Mouse (Mus musculus): ENCODE data around the gene Ano4. TPM values are rescaled to one million over a fixed set of nuclear protein-coding genes. Genes with fewer than 3 reads are reported as not detected.

Ano4 gene
- 8.8 TPM in 1 of 2 replicates, not detected in the other for total RNA-seq (2017)

DNA sequence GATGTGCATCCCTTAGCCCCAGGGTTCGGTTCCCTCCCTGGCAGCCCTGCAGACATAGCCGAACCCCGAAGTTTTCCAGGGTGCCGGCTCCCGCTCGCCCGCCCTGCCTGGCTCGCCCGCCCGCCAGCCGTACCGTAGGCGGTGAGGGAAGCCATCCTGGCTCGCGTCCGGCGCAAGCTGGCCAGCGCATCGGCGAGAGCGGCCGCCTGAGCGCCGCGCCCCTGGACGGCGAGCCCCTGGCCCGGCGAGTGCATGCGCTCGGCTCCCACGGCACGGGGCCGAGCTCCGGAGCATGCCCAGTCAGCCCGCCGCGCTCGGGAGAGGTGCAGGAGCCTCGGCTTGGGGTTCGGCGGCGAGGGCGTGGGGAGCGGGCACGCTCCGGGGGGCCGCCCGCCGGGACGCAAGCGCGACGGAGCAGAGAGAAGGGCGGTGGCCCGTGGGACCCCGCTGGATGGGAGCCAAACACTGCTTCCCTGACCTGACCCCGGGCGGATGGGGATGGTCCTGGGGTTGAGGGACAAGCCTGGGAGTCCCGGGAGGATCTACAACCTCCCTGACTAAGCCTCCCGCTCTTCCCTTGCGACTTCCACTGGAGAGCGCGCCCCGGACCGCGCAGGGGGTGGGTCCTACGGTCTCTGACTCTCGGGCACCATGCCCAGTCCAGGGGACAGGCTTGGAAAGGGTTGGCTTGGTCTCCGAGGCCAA, at the start of gene Ano4:
TSS of gene Ano4 (minus strand) at position 272 of the 705 bp plus-strand sequence.
- peak; percentile 46 for ATAC-seq (replicated peaks; ENCODE audit: low read depth, poor library complexity, severe bottlenecking)

- no peak for ATAC-seq (replicated peaks; ENCODE audit: low read depth, poor library complexity, severe bottlenecking)
Observed at GRCm38 (mm10) chr10:89392687-89393086, 48.1 kb upstream of the Ano4 start.

GRCm38 (mm10) chr10:89391571-89392163, 47.1 kb upstream of the Ano4 start:
- ATAC-seq (replicated peaks; ENCODE audit: low read depth, poor library complexity, severe bottlenecking), result no peak

DNA sequence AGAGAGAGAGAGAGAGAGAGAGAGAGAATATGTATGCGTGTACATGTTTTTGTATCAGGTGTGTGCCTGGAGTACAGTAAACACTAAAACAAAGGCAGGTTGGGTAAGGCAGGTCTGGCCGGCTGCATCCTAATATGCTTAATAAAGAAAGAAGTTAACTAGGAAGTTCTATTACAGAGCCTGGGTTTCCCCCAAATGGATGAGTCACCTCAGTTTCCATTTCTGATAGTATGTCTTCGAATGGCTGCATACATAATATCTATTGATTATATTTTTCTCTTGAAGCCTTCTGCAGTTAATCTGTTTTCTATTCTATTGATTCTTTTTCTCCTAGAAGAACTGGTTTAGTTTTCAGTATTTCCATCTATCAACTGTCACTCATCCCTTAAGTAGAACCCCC, 41.9 kb upstream of the Ano4 start:
- ATAC-seq (replicated peaks; ENCODE audit: low read depth, poor library complexity, severe bottlenecking), result no peak

DNA sequence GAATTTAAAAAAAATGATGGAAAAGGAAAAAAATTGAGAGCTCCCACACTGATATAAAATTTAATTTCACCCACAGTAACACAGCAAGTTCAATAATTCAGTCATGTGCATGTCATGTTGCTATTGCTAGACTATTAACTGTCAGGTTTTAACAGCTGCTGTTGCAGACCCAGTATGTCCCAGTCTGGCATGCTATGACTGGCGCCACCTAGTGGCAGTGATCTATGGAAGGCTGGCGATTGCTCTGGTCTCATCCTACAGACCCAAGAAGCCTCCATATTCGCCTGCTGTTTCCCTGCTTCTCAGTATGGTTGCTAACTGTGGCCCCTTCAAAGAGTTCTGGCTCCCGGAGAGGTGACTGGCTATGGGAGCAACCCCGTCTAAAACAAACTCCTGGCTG, 38.9 kb upstream of the Ano4 start:
- peak; percentile 98 for ATAC-seq (replicated peaks; ENCODE audit: low read depth, poor library complexity, severe bottlenecking)

- ATAC-seq (replicated peaks; ENCODE audit: low read depth, poor library complexity, severe bottlenecking), result no peak
Observed at GRCm38 (mm10) chr10:89377750-89378149, 33.2 kb upstream of the Ano4 start.

DNA sequence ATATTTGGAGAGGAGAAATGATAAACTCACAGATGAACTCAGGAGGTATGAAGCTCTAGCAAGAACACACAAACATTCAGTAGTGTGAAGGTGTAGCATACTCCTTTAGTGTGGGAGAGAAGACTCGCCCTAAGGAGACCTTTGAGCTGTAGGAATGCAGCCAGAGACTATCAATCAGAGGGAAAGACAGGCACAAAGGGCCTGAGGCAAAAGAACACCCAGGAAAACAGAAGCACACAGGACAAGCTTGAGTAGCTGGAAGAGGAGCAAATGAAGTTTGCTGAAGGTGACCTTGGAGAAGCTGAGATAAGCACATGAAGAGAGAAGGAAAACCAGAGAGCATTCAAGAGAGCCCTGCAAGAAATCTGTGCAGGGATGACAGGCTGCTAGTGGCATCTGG, 25.5 kb upstream of the Ano4 start:
- ATAC-seq (replicated peaks; ENCODE audit: low read depth, poor library complexity, severe bottlenecking), result no peak

DNA sequence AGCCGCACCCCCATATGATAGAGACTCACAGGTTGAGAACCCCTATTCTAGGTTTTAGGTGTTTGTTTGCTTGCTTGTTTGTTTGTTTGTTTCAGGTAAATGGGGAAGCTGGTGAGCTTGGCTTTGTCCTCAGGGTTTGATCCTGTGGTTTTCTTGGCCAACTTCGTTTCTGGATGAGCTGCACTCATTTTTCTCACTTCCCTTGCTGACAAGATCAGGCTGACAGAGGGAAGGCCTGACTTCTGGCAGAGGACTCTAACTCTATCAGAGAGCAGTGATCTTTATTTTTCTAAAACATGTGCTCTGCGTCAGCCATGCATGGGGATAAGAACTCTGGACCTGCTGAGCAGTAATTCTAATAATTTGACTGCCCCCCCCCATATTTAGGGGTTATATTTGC, 14.4 kb upstream of the Ano4 start:
- 0 out of 2 replicates have a peak, but pooled peaks have one; percentile 36 for ATAC-seq (replicated peaks; ENCODE audit: low read depth, poor library complexity, severe bottlenecking)

DNA sequence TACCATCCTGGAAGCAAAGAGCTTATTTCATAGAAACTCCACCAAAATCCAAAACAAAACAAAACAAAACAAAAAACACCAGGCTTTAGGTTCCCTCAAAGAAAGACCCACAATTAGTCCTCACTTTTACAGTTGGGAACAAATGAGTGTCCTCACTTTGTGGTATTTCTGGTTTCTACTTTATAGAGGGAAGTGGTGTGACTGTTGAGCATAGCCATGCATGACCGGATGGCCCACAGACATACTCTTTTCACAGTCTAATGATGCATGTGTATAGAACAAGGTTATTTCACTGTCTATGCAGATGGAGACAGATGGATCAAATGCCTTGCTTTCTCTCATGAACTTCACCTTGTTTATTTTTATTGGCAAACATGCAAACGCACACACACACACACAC, 10.1 kb upstream of the Ano4 start:
- ATAC-seq (replicated peaks; ENCODE audit: low read depth, poor library complexity, severe bottlenecking), result peak; percentile 72

- no peak for ATAC-seq (replicated peaks; ENCODE audit: low read depth, poor library complexity, severe bottlenecking)
Observed at GRCm38 (mm10) chr10:89351416-89351815, 6.9 kb upstream of the Ano4 start.

- no peak for ATAC-seq (replicated peaks; ENCODE audit: low read depth, poor library complexity, severe bottlenecking)
Observed at GRCm38 (mm10) chr10:89345606-89346005, 1.0 kb upstream of the Ano4 start.

- peak; percentile 48 for ATAC-seq (replicated peaks; ENCODE audit: low read depth, poor library complexity, severe bottlenecking)
Observed at GRCm38 (mm10) chr10:89345196-89345533, 603 bp upstream of the Ano4 start.

GRCm38 (mm10) chr10:89344132-89344490, 451 bp downstream of the Ano4 start:
- no peak for ATAC-seq (replicated peaks; ENCODE audit: low read depth, poor library complexity, severe bottlenecking)

- ATAC-seq (replicated peaks; ENCODE audit: low read depth, poor library complexity, severe bottlenecking), result no peak
Observed at GRCm38 (mm10) chr10:89343716-89344115, 846 bp downstream of the Ano4 start.

- peak; percentile 53; the same call in 1 of the 2 replicates for ATAC-seq (replicated peaks; ENCODE audit: low read depth, poor library complexity, severe bottlenecking)
Observed at GRCm38 (mm10) chr10:89330261-89330660, 14.3 kb downstream of the Ano4 start.

DNA sequence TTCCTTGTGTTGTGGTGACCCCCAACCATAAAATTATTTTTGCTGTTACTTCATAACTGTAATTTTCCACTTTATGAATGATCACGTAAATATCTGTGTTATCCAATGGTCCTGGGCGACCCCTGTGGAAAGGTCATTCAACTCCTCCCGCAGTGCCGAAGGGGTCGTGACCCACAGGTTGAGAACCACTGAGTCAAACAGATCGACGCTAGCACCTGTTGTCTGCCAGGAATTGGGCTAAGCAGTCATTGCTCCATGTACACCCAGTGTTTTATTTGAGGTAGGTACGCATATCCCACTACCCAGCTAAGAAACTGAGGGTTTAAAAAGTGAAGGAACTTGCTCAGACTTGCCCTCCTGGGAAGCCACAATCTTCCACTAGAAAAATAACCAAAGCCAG, 14.8 kb downstream of the Ano4 start:
- ATAC-seq (replicated peaks; ENCODE audit: low read depth, poor library complexity, severe bottlenecking), result no peak

- no peak for ATAC-seq (replicated peaks; ENCODE audit: low read depth, poor library complexity, severe bottlenecking)
Observed at GRCm38 (mm10) chr10:89328876-89329275, 15.7 kb downstream of the Ano4 start.

GRCm38 (mm10) chr10:89327004-89327511, 17.5 kb downstream of the Ano4 start:
- ATAC-seq (replicated peaks; ENCODE audit: low read depth, poor library complexity, severe bottlenecking), result peak; percentile 88

GRCm38 (mm10) chr10:89326383-89326782, 18.2 kb downstream of the Ano4 start:
- ATAC-seq (replicated peaks; ENCODE audit: low read depth, poor library complexity, severe bottlenecking), result no peak

DNA sequence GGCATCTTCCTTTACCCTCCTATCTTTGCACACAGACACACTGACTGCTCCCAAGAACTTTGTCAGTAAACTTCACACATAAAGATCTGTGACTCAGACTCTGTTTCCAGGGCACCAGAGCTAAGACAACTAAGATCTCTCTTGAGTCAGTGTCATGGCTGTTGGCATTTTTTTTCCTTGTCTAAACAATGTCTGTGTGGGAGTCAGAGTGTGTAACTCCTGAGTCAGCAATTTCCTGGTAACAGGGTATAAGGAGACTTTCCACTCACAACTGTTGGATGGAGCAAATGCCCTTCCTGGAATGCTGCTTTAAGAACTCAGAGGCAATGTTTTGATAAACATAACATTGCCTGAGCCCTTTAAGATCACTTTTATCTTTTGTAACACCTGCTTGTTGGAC, 37.0 kb downstream of the Ano4 start:
- no peak for ATAC-seq (replicated peaks; ENCODE audit: low read depth, poor library complexity, severe bottlenecking)

- ATAC-seq (replicated peaks; ENCODE audit: low read depth, poor library complexity, severe bottlenecking), result no peak
Observed at GRCm38 (mm10) chr10:89300346-89300745, 44.2 kb downstream of the Ano4 start.

- no peak for ATAC-seq (replicated peaks; ENCODE audit: low read depth, poor library complexity, severe bottlenecking)
Observed at GRCm38 (mm10) chr10:89292784-89293183, 51.8 kb downstream of the Ano4 start.

All from common myeloid progenitor, adult 5-6 weeks (primary cell).